Mouse (Mus musculus) granulocyte monocyte progenitor cell, adult 5-6 weeks (primary cell): ENCODE measurements around the gene Carns1. TPM values are rescaled to one million over a fixed set of nuclear protein-coding genes. Genes with fewer than 3 reads are reported as not detected.
A peak's percentile ranks its signal among the peaks of the same experiment; 100 is the strongest.

Source experiments
- ATAC-seq: replicated peaks from 2 replicates; pipeline ENCODE4 v1.8.0; 2016; ENCODE audit warnings: mild to moderate bottlenecking, moderate TSS enrichment, inconsistent platforms; ENCODE audit not compliant: poor library complexity, severe bottlenecking
- total RNA-seq, 2 experiments: library from RNA; stranded (forward) in 1 of 2; stranded (reverse) in 1 of 2; fragments of 200-712, 200-1000 nt in 1 of 2; fragments of >200 nt in 1 of 2; fragmentation: Nextera tagmentation in 1 of 2; gene quantifications; 2 replicates each; pipeline ENCODE4 v1.2.3; 2014 to 2017

The Carns1 gene
- total RNA-seq (2014; fragmentation: Nextera tagmentation) = 0.58 and 5.7 TPM in 2 replicates
- total RNA-seq (2017) = 1.1 and 2.9 TPM in 2 replicates

GRCm38 (mm10) chr19:4175368-4175947 is at the start of gene Carns1:
Gene Carns1, minus strand, starts transcription at chr19:4175479.
- no peak for ATAC-seq

- peak; percentile 63 for ATAC-seq
Measured at GRCm38 (mm10) chr19:4222165-4222564, 46.9 kb upstream of the Carns1 start.

- ATAC-seq = 0 out of 2 replicates have a peak, but pooled peaks have one; percentile 23
Measured at GRCm38 (mm10) chr19:4220957-4221743, 45.9 kb upstream of the Carns1 start.

GRCm38 (mm10) chr19:4220416-4220815 is 45.1 kb upstream of the Carns1 start:
- no peak for ATAC-seq

GRCm38 (mm10) chr19:4219943-4220342 is 44.7 kb upstream of the Carns1 start:
- ATAC-seq = no peak

GRCm38 (mm10) chr19:4218784-4219183 is 43.5 kb upstream of the Carns1 start:
- ATAC-seq = no peak

- ATAC-seq = no peak
Measured at GRCm38 (mm10) chr19:4218293-4218692, 43.0 kb upstream of the Carns1 start.

GRCm38 (mm10) chr19:4217855-4218254 is 42.6 kb upstream of the Carns1 start:
- ATAC-seq = no peak

- no peak for ATAC-seq
Measured at GRCm38 (mm10) chr19:4217140-4217539, 41.9 kb upstream of the Carns1 start.

- peak; percentile 16; the same call in 1 of the 2 replicates for ATAC-seq
Measured at GRCm38 (mm10) chr19:4216041-4216685, 40.9 kb upstream of the Carns1 start.

GRCm38 (mm10) chr19:4215451-4215840 is 40.2 kb upstream of the Carns1 start:
- no peak for ATAC-seq

- ATAC-seq = 0 out of 2 replicates have a peak, but pooled peaks have one; percentile 9
Measured at GRCm38 (mm10) chr19:4214771-4215450, 39.6 kb upstream of the Carns1 start.

GRCm38 (mm10) chr19:4214071-4214770 is 38.9 kb upstream of the Carns1 start, which contains the start of the genes Clcf1 and AC109138.7:
Gene Clcf1, plus strand, starts transcription at chr19:4214238.
Gene AC109138.7, plus strand, starts transcription at chr19:4214357.
- ATAC-seq = peak; percentile 21; the same call in 1 of the 2 replicates

GRCm38 (mm10) chr19:4213524-4213974 is 38.3 kb upstream of the Carns1 start:
- peak; percentile 65 for ATAC-seq

- ATAC-seq = no peak
Measured at GRCm38 (mm10) chr19:4211891-4212588, 36.8 kb upstream of the Carns1 start.

GRCm38 (mm10) chr19:4208563-4208962 is 33.3 kb upstream of the Carns1 start:
- ATAC-seq = no peak

GRCm38 (mm10) chr19:4206971-4207370 is 31.7 kb upstream of the Carns1 start:
- peak; percentile 73 for ATAC-seq

- no peak for ATAC-seq
Measured at GRCm38 (mm10) chr19:4204889-4205288, 29.6 kb upstream of the Carns1 start.
